Mouse (Mus musculus) olfactory bulb, adult 2 months (tissue): ENCODE measurements at regions not wholly inside any gene's neighbourhood (a gene's known extent, or its start where the extent isn't known, plus 50 kb on each side); places are given as distances from the start of the nearest gene placed in this dataset.

Source experiments
- H3K27ac ChIP-seq: fragments of 200-500 bp; 2 replicates; pipeline ENCODE4 v1.5.1; 2012; ENCODE audit warnings: low read depth, low read length; ENCODE audit not compliant: insufficient read depth
- H3K4me1 ChIP-seq: fragments of 200-500 bp; 2 replicates; pipeline ENCODE4 v1.6.1; 2012; ENCODE audit warnings: low read length; ENCODE audit not compliant: control insufficient read depth, insufficient read depth
- H3K4me3 ChIP-seq: fragments of 200-500 bp; 2 replicates; pipeline ENCODE4 v1.5.1; 2012; ENCODE audit warnings: mild to moderate bottlenecking, low read depth, low read length, moderate library complexity; ENCODE audit not compliant: insufficient read depth
- CTCF ChIP-seq: fragments of 200-500 bp; IDR thresholded peaks from 2 replicates; pipeline ENCODE4 v1.5.1; 2012; ENCODE audit warnings: low read depth, mild to moderate bottlenecking, low read length, moderate library complexity; ENCODE audit not compliant: insufficient read depth
- POLR2A ChIP-seq: fragments of 200-500 bp; IDR thresholded peaks from 2 replicates; pipeline ENCODE4 v1.6.1; 2012; ENCODE audit warnings: mild to moderate bottlenecking, low read depth, low read length, moderate library complexity; ENCODE audit not compliant: insufficient read depth
- WGBS: fragments of 180-500 bp; shearing (Covaris S2); methylation state at CpG from one replicate; pipeline ENCODE4 v1.1.7; 2018; 5-methylcytosine and 5-hydroxymethylcytosine counted together

GRCm38 (mm10) chr14:33832650-33833319 lies 90.6 kb upstream of the Gdf10 start:
- TF ChIP-seq CTCF (no peak), POLR2A (no peak)
- H3K4me3 ChIP-seq, result no peak overlapping the region
- WGBS, result 49% methylated on average over 14 of the region's 14 CpGs
- no peak overlapping the region for H3K27ac ChIP-seq
- peaks cover 4% of the 10 kb centered on the region; the same call in 1 of the 2 replicates for H3K4me1 ChIP-seq

- no peak overlapping the region for H3K4me3 ChIP-seq
- TF ChIP-seq POLR2A (no peak), CTCF (no peak)
- no peak overlapping the region for H3K27ac ChIP-seq
- 94% methylated on average over 11 of the region's 11 CpGs for WGBS
- H3K4me1 ChIP-seq, result peaks cover 4% of the 10 kb centered on the region; the same call in 1 of the 2 replicates
These were observed 87.0 kb upstream of the Gdf10 start for GRCm38 (mm10) chr14:33836341-33836740.

GRCm38 (mm10) chr14:33841821-33842220 lies 81.6 kb upstream of the Gdf10 start:
- no peak overlapping the region for H3K27ac ChIP-seq
- TF ChIP-seq CTCF, result no peak
- no peak for TF ChIP-seq POLR2A
- no peaks in the 10 kb centered on the region for H3K4me1 ChIP-seq
- H3K4me3 ChIP-seq, result no peak overlapping the region
- 92% methylated on average over 6 of the region's 6 CpGs for WGBS

- no peak for TF ChIP-seq POLR2A
- no peak for TF ChIP-seq CTCF
- no peak overlapping the region for H3K4me3 ChIP-seq
These were observed 69.9 kb upstream of the Gdf10 start for GRCm38 (mm10) chr14:33853499-33853898.

GRCm38 (mm10) chr14:33854181-33854580 lies 69.2 kb upstream of the Gdf10 start:
- TF ChIP-seq POLR2A (no peak), CTCF (no peak)
- Histone ChIP-seq H3K27ac (no peak overlapping the region), H3K4me3 (no peak overlapping the region), H3K4me1 (no peaks in the 10 kb centered on the region)
- 70% methylated on average over 6 of the region's 6 CpGs for WGBS

More at GRCm38 (mm10) chr14:33853499-33853898, 69.9 kb upstream of the Gdf10 start:
- H3K27ac ChIP-seq, result no peak overlapping the region
- 89% methylated on average over 3 of the region's 3 CpGs for WGBS
- H3K4me1 ChIP-seq, result no peaks in the 10 kb centered on the region

GRCm38 (mm10) chr14:33856992-33857391 lies 66.4 kb upstream of the Gdf10 start:
- no peaks in the 10 kb centered on the region for H3K4me1 ChIP-seq
- TF ChIP-seq CTCF, result no peak
- TF ChIP-seq POLR2A, result no peak
- WGBS, result 60% methylated on average over 6 of the region's 6 CpGs
- no peak overlapping the region for H3K27ac ChIP-seq
- no peak overlapping the region for H3K4me3 ChIP-seq

GRCm38 (mm10) chr14:33864796-33865195 lies 58.6 kb upstream of the Gdf10 start:
- H3K27ac ChIP-seq, result no peak overlapping the region
- H3K4me3 ChIP-seq, result no peak overlapping the region
- TF ChIP-seq CTCF (no peak), POLR2A (no peak)
- 95% methylated on average over 1 of the region's 1 CpGs for WGBS
- H3K4me1 ChIP-seq, result no peaks in the 10 kb centered on the region

GRCm38 (mm10) chr14:33865746-33866145 lies 57.6 kb upstream of the Gdf10 start:
- H3K4me1 ChIP-seq, result no peaks in the 10 kb centered on the region
- TF ChIP-seq CTCF, result no peak
- TF ChIP-seq POLR2A, result no peak

GRCm38 (mm10) chr14:33867674-33868073 lies 55.7 kb upstream of the Gdf10 start:
- Histone ChIP-seq H3K4me1 (no peaks in the 10 kb centered on the region), H3K27ac (no peak overlapping the region), H3K4me3 (no peak overlapping the region)
- 88% methylated on average over 3 of the region's 3 CpGs for WGBS
- TF ChIP-seq CTCF (no peak), POLR2A (no peak)

More at GRCm38 (mm10) chr14:33865746-33866145, 57.6 kb upstream of the Gdf10 start:
- whole genome bisulfite sequencing, result 88% methylated on average over 2 of the region's 2 CpGs
- Histone ChIP-seq H3K27ac (no peak overlapping the region), H3K4me3 (no peak overlapping the region)
